Mouse (Mus musculus) small intestine, adult 2 months (tissue): ENCODE results near the gene Slc25a30. TPM values are rescaled to one million over a fixed set of nuclear protein-coding genes. Genes with fewer than 3 reads are reported as not detected.

ENCODE experiments used
- H3K27ac ChIP-seq: fragments of 200-500 bp; 2 replicates; pipeline ENCODE4 v1.5.1; 2012; ENCODE audit warnings: low read depth, low read length, control low read depth, inconsistent platforms; ENCODE audit not compliant: insufficient read depth
- H3K27me3 ChIP-seq: fragments of 200-500 bp; 2 replicates; pipeline ENCODE4 v1.6.1; 2012; ENCODE audit warnings: mild to moderate bottlenecking, moderate library complexity, low read length, inconsistent platforms; ENCODE audit not compliant: control insufficient read depth, insufficient read depth
- H3K36me3 ChIP-seq: fragments of 200-500 bp; 2 replicates; pipeline ENCODE4 v1.6.1; 2012; ENCODE audit warnings: mild to moderate bottlenecking, low read length, control low read depth, inconsistent platforms; ENCODE audit not compliant: control insufficient read depth, insufficient read depth
- H3K4me1 ChIP-seq: fragments of 200-500 bp; 2 replicates; pipeline ENCODE4 v1.6.1; 2012; ENCODE audit warnings: low read length, inconsistent platforms, mixed read lengths; ENCODE audit not compliant: control insufficient read depth, insufficient read depth, insufficient read length
- H3K4me3 ChIP-seq: fragments of 200-500 bp; 2 replicates; pipeline ENCODE4 v1.5.1; 2012; ENCODE audit warnings: low read depth, mild to moderate bottlenecking, control low read depth, inconsistent platforms, low read length, moderate library complexity
- CTCF ChIP-seq: fragments of 200-500 bp; IDR thresholded peaks from 2 replicates; pipeline ENCODE4 v1.5.1; 2012; ENCODE audit warnings: low read depth, mild to moderate bottlenecking, control low read depth, inconsistent platforms, low read length, moderate library complexity, mixed read lengths; ENCODE audit not compliant: insufficient replicate concordance, insufficient read length; ENCODE audit errors: extremely low read depth
- POLR2A ChIP-seq: fragments of 200-500 bp; IDR thresholded peaks from 2 replicates; pipeline ENCODE4 v1.6.1; 2012; ENCODE audit warnings: low read depth, mild to moderate bottlenecking, control low read depth, inconsistent platforms, low read length, moderate library complexity
- WGBS: fragments of 180-500 bp; shearing (Covaris S2); methylation state at CpG from one replicate; pipeline ENCODE4 v1.1.7; 2018; 5-methylcytosine and 5-hydroxymethylcytosine counted together
- polyA plus RNA-seq: library from polyadenylated mRNA; depleted of rRNA; stranded (reverse); fragments of >200 nt; gene quantifications from 2 replicates; pipeline ENCODE4 v1.2.3, GENCODE M21; 2012

Gene Slc25a30
- polyA plus RNA-seq, 1 experiment, result 1.2 TPM

DNA sequence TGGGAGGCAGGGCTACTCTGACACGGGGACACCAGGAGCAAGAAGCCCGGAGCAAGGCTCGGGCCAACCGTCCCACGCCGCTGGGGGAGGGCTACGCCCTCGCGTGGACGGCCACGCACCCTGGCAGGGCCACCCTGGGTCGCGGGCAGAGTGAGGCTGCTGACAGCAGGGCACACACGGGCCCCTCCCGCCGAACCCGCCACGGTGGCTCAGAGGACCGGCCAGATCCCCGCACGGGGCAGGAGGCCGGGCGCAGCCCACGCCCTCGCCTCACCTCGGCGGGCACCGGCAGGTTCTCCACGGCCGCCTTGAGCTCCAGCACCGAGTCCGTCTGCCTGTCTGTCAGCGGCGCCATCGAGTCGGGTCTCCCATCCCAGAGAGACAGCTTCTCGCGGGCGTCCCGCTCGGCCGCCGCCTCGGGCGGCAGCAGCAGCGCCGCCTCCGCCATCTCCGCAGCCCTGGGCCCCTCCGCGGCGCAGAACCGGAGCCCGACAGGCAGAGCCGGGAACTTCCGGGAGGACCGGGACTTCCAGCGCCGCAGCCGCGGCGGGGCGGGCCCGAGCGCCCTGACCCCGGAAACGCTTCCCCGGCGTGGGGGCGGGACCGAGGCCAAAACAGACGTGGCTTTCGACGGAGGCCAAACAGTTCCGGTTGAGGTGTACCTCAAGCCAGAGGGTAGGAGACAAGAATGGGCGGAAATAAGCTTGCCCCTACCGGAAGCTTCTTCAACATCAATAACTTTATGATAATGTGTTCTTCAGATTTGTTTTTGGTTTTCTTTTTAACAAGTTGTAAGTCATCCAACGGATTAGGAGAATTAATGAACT lies 32.6 kb downstream of the Slc25a30 start, which contains the start of gene Cog3:
Gene Cog3, minus strand, starts transcription at position 527 of the 827 bp plus-strand sequence.
- Histone ChIP-seq H3K27ac (peak within 1 kb of the TSS; percentile 71), H3K36me3 (no peaks in the 10 kb centered on the region), H3K4me1 (peaks cover 8% of the 10 kb centered on the region; the same call in 1 of the 2 replicates), H3K4me3 (peak within 1 kb of the TSS; percentile 97), H3K27me3 (no peaks in the 10 kb centered on the region)
- peak; percentile 87 for TF ChIP-seq POLR2A
- TF ChIP-seq CTCF, result no peak
- under 1% methylated on average over 78 of the region's 78 CpGs for WGBS

DNA sequence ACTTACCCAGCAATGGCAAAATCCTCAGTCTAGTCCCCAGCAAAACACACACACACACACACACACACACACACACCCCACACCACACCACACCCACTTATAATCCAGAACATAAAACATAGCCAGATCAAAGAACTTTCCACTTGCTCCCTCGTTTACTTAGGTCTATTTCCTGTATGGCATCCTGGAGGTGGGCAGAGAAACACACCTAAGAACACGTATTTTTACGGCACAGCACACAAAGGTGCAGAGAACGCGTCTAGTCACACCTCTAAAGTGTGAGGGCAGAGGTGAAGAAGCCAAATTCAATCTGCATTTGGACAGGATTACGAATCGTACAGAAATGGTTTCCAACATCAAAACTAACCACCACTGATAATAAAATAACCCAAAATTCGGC lies 33.6 kb downstream of the Slc25a30 start:
- TF ChIP-seq CTCF (no peak), POLR2A (no peak)
- 12% methylated on average over 8 of the region's 8 CpGs for WGBS
- no peak overlapping the region for H3K4me3 ChIP-seq
- H3K27me3 ChIP-seq, result no peaks in the 10 kb centered on the region
- H3K36me3 ChIP-seq, result no peaks in the 10 kb centered on the region
- H3K27ac ChIP-seq, result no peak overlapping the region
- H3K4me1 ChIP-seq, result peaks cover 8% of the 10 kb centered on the region; the same call in 1 of the 2 replicates

DNA sequence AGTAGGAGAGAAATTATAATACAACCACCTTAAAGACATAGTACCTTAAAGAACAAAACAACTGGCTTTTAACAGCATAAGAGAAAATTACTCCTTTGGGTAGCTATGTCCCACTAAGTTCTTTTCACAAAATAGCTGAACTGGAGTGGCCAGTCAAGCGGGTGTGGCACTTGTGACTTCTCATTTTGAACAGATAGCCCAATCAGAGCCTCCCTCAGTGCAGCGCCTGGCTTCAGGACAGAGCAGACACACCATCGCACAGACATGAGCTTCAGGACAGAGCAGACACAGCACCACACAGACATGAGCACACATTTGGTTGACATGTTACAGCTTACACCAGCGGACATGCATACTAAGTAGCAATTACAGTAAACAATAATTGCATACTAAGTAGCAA lies 35.8 kb downstream of the Slc25a30 start:
- TF ChIP-seq POLR2A, result no peak
- no peak for TF ChIP-seq CTCF
- Histone ChIP-seq H3K4me1 (peaks cover 8% of the 10 kb centered on the region; the same call in 1 of the 2 replicates), H3K4me3 (no peak overlapping the region), H3K27ac (no peak overlapping the region), H3K27me3 (no peaks in the 10 kb centered on the region), H3K36me3 (peaks cover 9% of the 10 kb centered on the region)
- WGBS, result 80% methylated on average over 4 of the region's 4 CpGs

DNA sequence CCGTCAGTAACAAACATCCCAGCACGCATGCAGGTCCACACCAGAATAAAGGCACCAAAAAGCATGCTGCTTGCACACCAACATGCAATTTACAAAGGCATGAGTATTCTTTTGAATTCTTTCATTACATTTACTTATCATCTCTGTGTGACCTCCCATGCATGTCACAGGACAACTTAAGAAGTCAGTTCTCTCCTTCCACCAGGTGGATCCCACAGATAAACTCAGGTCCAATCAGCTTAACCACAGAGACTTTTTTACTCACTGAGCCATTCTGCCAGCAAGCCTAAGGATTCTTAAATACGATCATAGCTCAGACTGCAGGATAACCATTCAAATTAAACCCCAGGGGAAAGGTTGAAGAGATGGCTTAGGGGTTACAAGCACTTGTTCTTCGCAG lies 37.7 kb downstream of the Slc25a30 start:
- WGBS, result 97% methylated on average over 4 of the region's 4 CpGs
- H3K27me3 ChIP-seq, result no peaks in the 10 kb centered on the region
- H3K27ac ChIP-seq, result no peak overlapping the region
- H3K4me1 ChIP-seq, result peaks cover 8% of the 10 kb centered on the region; the same call in 1 of the 2 replicates
- H3K4me3 ChIP-seq, result no peak overlapping the region
- TF ChIP-seq CTCF, result no peak
- TF ChIP-seq POLR2A, result no peak
- peaks cover 19% of the 10 kb centered on the region for H3K36me3 ChIP-seq

DNA sequence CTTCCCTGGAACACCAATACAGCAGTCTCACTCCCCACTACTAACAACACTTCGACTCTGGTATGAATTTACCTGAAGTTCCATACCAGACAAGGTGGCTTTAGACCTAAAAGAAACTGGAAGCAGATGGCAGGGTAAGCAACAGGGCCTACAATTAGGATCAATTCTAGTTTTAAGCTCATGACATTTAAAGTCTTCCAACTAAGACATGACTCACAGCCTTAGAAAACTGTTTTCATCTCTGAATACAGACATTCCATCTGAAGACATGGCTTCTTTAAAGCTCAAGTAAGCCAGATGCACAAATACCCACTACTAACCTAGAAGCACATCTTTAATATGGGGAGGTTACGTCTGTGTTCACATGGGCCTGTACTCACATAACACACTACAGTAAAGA lies 38.9 kb downstream of the Slc25a30 start:
- peaks cover 5% of the 10 kb centered on the region; the same call in 1 of the 2 replicates for H3K4me1 ChIP-seq
- peaks cover 23% of the 10 kb centered on the region for H3K36me3 ChIP-seq
- no peak overlapping the region for H3K27ac ChIP-seq
- no peaks in the 10 kb centered on the region for H3K27me3 ChIP-seq
- no peak overlapping the region for H3K4me3 ChIP-seq
- TF ChIP-seq POLR2A (no peak), CTCF (no peak)
- 99% methylated on average over 2 of the region's 2 CpGs for WGBS

DNA sequence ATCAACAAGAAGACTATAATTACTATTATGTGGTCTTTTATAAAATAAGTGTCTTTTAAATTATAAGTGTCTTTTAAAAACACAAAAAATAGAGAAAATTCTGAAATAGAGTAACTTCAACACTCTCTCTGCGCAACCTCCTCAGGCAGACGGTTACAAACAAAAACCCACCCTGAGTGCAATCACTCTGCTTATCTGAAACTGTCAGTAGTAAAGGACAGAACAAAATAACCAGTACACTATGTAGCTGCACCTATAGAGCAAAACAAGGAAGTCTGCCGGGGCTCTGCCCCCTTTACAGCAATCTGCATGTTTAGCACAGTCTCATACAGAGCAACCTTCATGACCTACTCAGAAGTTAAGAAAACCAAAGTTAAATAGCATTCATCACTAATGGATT lies 44.9 kb downstream of the Slc25a30 start:
- H3K4me1 ChIP-seq, result no peaks in the 10 kb centered on the region
- TF ChIP-seq CTCF, result no peak
- TF ChIP-seq POLR2A, result no peak
- no peak overlapping the region for H3K27ac ChIP-seq
- WGBS, result 81% methylated on average over 3 of the region's 3 CpGs
- H3K4me3 ChIP-seq, result no peak overlapping the region
- peaks cover 60% of the 10 kb centered on the region for H3K36me3 ChIP-seq
- no peaks in the 10 kb centered on the region for H3K27me3 ChIP-seq

DNA sequence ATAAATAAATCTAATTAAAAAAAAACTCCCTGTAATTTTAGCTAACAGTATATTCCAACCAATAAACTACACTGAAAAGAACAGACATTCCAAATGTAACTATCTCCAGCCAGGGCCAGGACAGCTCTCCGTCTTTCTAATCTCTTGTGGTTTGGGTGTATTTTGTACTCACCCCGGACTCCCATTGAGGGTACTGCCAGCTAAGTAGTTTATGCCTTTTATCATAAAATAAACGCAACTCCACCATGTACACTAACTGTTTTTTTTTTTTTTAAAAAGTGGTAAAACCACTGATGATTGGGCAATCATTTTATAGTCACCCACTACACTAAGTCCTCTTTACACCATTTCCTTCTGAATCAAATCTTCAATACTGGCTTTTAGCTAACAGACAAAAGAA lies 51.2 kb downstream of the Slc25a30 start:
- Histone ChIP-seq H3K4me3 (no peak overlapping the region), H3K36me3 (peaks cover 66% of the 10 kb centered on the region), H3K27me3 (no peaks in the 10 kb centered on the region), H3K4me1 (no peaks in the 10 kb centered on the region), H3K27ac (no peak overlapping the region)
- TF ChIP-seq CTCF (no peak), POLR2A (no peak)
- 63% methylated on average over 3 of the region's 3 CpGs for WGBS
